Mouse (Mus musculus): Measurements from ENCODE around the gene Ap1m1.

Gene Ap1m1

GRCm38 (mm10) chr8:72293309-72293708, 53.5 kb downstream of the Ap1m1 start:
- DNase-seq (ENCODE audit: low read depth, low spot score), result no peak

GRCm38 (mm10) chr8:72295125-72295524, 55.3 kb downstream of the Ap1m1 start:
- DNase-seq (ENCODE audit: low read depth, low spot score), result no peak

- DNase-seq (ENCODE audit: low read depth, low spot score), result no peak
These were observed 55.9 kb downstream of the Ap1m1 start for GRCm38 (mm10) chr8:72295679-72296078.

GRCm38 (mm10) chr8:72296561-72296960, 56.7 kb downstream of the Ap1m1 start:
- DNase-seq (ENCODE audit: low read depth, low spot score), result no peak

GRCm38 (mm10) chr8:72298928-72299327, 59.1 kb downstream of the Ap1m1 start:
- DNase-seq (ENCODE audit: low read depth, low spot score), result no peak

- DNase-seq (ENCODE audit: low read depth, low spot score), result no peak
These were observed 61.0 kb downstream of the Ap1m1 start for GRCm38 (mm10) chr8:72300654-72301400.

- no peak for DNase-seq (ENCODE audit: low read depth, low spot score)
These were observed 61.7 kb downstream of the Ap1m1 start for GRCm38 (mm10) chr8:72301497-72301896.

GRCm38 (mm10) chr8:72302986-72303612, 63.3 kb downstream of the Ap1m1 start:
- no peak for DNase-seq (ENCODE audit: low read depth, low spot score)

GRCm38 (mm10) chr8:72303633-72304032, 63.8 kb downstream of the Ap1m1 start:
- DNase-seq (ENCODE audit: low read depth, low spot score), result no peak

GRCm38 (mm10) chr8:72305210-72305905, 65.5 kb downstream of the Ap1m1 start, which contains the start of gene Gm10282:
Gene Gm10282 (minus strand): TSS chr8:72305260.
- no peak for DNase-seq (ENCODE audit: low read depth, low spot score)

GRCm38 (mm10) chr8:72306913-72307312, 67.1 kb downstream of the Ap1m1 start:
- no peak for DNase-seq (ENCODE audit: low read depth, low spot score)
